Mouse (Mus musculus): ENCODE results near the gene Vhl. TPM values are rescaled to one million over a fixed set of nuclear protein-coding genes. Genes with fewer than 3 reads are reported as not detected.

The Vhl gene
- total RNA-seq, 2 experiments from 2014 or later: 44.3 to 44.9 TPM

GRCm38 (mm10) chr6:113638302-113639040 lies 14.7 kb downstream of the Vhl start, which contains the start of gene Irak2:
Gene Irak2 (plus strand): TSS chr6:113638467.
- DNase-seq (ENCODE audit: low spot score in 2 of 2): peak; percentile 91 to 92
- Histone ChIP-seq H3K4me3 (peak within 1 kb of the TSS; percentile 86), H3K27ac (peak within 1 kb of the TSS; percentile 91)
- peak; percentile 100 for TF ChIP-seq CTCF (conservative IDR thresholded peaks at IDR 0.05)

- TF ChIP-seq CTCF (conservative IDR thresholded peaks at IDR 0.05): no peak
- Histone ChIP-seq H3K4me3 (peak overlapping the region; percentile 86), H3K27ac (peak overlapping the region; percentile 91; the same call in 1 of the 2 replicates)
- DNase-seq (ENCODE audit: low spot score in 2 of 2): no peak
Measured at GRCm38 (mm10) chr6:113639201-113639600, 15.4 kb downstream of the Vhl start.

GRCm38 (mm10) chr6:113642605-113643004 lies 18.8 kb downstream of the Vhl start:
- DNase-seq (ENCODE audit: low spot score in 2 of 2): no peak
- no peak for TF ChIP-seq CTCF (conservative IDR thresholded peaks at IDR 0.05)
- peak overlapping the region; percentile 36; the same call in 1 of the 2 replicates for H3K27ac ChIP-seq
- no peak overlapping the region for H3K4me3 ChIP-seq

GRCm38 (mm10) chr6:113643021-113643420 lies 19.3 kb downstream of the Vhl start:
- Histone ChIP-seq H3K4me3 (no peak overlapping the region), H3K27ac (peak overlapping the region; percentile 36; the same call in 1 of the 2 replicates)
- no peak for TF ChIP-seq CTCF (conservative IDR thresholded peaks at IDR 0.05)
- DNase-seq (ENCODE audit: low spot score in 2 of 2): no peak

- TF ChIP-seq CTCF (conservative IDR thresholded peaks at IDR 0.05): no peak
- Histone ChIP-seq H3K4me3 (no peak overlapping the region), H3K27ac (peak overlapping the region; percentile 83)
Measured at GRCm38 (mm10) chr6:113643967-113644366, 20.2 kb downstream of the Vhl start.

GRCm38 (mm10) chr6:113644808-113645207 lies 21.0 kb downstream of the Vhl start:
- peak overlapping the region; percentile 83 for H3K27ac ChIP-seq
- TF ChIP-seq CTCF (conservative IDR thresholded peaks at IDR 0.05): no peak
- no peak for DNase-seq (ENCODE audit: low spot score in 2 of 2)
- no peak overlapping the region; the same call in 1 of the 2 replicates for H3K4me3 ChIP-seq

More at GRCm38 (mm10) chr6:113643967-113644366, 20.2 kb downstream of the Vhl start:
- no peak for DNase-seq (ENCODE audit: low spot score in 2 of 2)

- TF ChIP-seq CTCF (conservative IDR thresholded peaks at IDR 0.05): no peak
- DNase-seq (ENCODE audit: low spot score in 2 of 2): no peak
- peak overlapping the region; percentile 46; the same call in 1 of the 2 replicates for H3K27ac ChIP-seq
- no peak overlapping the region for H3K4me3 ChIP-seq
Measured at GRCm38 (mm10) chr6:113649346-113650196, 25.8 kb downstream of the Vhl start.

- no peak for DNase-seq (ENCODE audit: low spot score in 2 of 2)
- H3K4me3 ChIP-seq: no peak overlapping the region
- TF ChIP-seq CTCF (conservative IDR thresholded peaks at IDR 0.05): no peak
- H3K27ac ChIP-seq: peak overlapping the region; percentile 46; the same call in 1 of the 2 replicates
Measured at GRCm38 (mm10) chr6:113650197-113650640, 26.5 kb downstream of the Vhl start.

- H3K4me3 ChIP-seq: no peak overlapping the region
- DNase-seq (ENCODE audit: low spot score in 2 of 2): no peak
- no peak for TF ChIP-seq CTCF (conservative IDR thresholded peaks at IDR 0.05)
- peak overlapping the region; percentile 62 for H3K27ac ChIP-seq
Measured at GRCm38 (mm10) chr6:113651626-113652025, 27.9 kb downstream of the Vhl start.

- H3K4me3 ChIP-seq: no peak overlapping the region
- no peak for TF ChIP-seq CTCF (conservative IDR thresholded peaks at IDR 0.05)
- 0 out of 2 replicates have a peak overlapping the region, but pooled peaks have one; percentile 11 for H3K27ac ChIP-seq
- DNase-seq (ENCODE audit: low spot score in 2 of 2): no peak
Measured at GRCm38 (mm10) chr6:113653551-113653950, 29.8 kb downstream of the Vhl start.

GRCm38 (mm10) chr6:113654102-113654501 lies 30.3 kb downstream of the Vhl start:
- no peak for DNase-seq (ENCODE audit: low spot score in 2 of 2)
- H3K4me3 ChIP-seq: no peak overlapping the region
- TF ChIP-seq CTCF (conservative IDR thresholded peaks at IDR 0.05): no peak
- peak overlapping the region; percentile 11 for H3K27ac ChIP-seq

- no peak for TF ChIP-seq CTCF (conservative IDR thresholded peaks at IDR 0.05)
- Histone ChIP-seq H3K4me3 (no peak overlapping the region), H3K27ac (peak overlapping the region; percentile 11)
- DNase-seq (ENCODE audit: low spot score in 2 of 2): no peak
Measured at GRCm38 (mm10) chr6:113654753-113655397, 31.1 kb downstream of the Vhl start.

All from layer of hippocampus, adult 2 months (tissue).